Mouse (Mus musculus): Measurements from ENCODE around the gene Hmbs.

DNA sequence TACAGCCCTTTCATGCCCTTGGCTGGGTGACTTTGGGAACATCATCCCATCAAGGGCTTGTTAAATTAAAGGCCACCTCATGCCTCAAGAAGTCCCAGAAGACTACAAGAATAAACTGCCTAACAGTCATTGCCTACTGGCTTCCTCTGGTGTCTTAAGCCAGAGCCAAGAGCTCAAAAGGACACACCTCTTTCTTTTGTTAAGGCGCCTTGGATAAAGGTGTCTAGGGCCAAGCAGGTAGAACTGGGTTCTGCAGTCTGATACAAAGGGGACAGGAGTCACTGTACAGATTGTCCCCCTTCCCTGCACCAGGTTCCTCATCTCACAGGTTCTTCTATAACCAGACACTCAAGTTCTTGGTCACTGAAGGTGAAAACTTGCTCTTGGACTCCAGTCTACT is 1.4 kb downstream of the Hmbs start:
- TF ChIP-seq POLR2A (IDR thresholded peaks at IDR 0.05; ENCODE audit: borderline replicate concordance, extremely low read depth, low read depth, low read length) (no peak), CTCF (IDR thresholded peaks at IDR 0.05; ENCODE audit: insufficient read depth, low read length) (no peak)
